Mouse (Mus musculus) CD4-positive naive resting alpha-beta T cell, adult 57 days (primary cell): ENCODE results near the gene Tktl2. TPM values are rescaled to one million over a fixed set of nuclear protein-coding genes. Genes with fewer than 3 reads are reported as not detected.

Source experiments
- total RNA-seq: library from RNA; stranded (reverse); gene quantifications from one replicate; pipeline ENCODE4 v1.2.4, GENCODE M21; 2023

Tktl2 gene
- total RNA-seq, result not detected

GRCm38 (mm10) chr8:66511537-66511936, at the start of gene Tktl2:
TSS of gene Tktl2 (plus strand) at chr8:66511756.

GRCm38 (mm10) chr8:66486084-66486763, 25.3 kb upstream of the Tktl2 start, which contains the start of gene Tma16:
TSS of gene Tma16 (minus strand) at chr8:66486530.

Other genes with a start within 250 kb of the Tktl2 start
- 19.2 TPM for gene Tma16, start 25.2 kb upstream of the Tktl2 start, total RNA-seq
- not detected for gene Npy5r, start 176.4 kb downstream of the Tktl2 start, total RNA-seq
- not detected for gene Npy1r, start 185.4 kb downstream of the Tktl2 start, total RNA-seq